Mouse (Mus musculus) olfactory bulb, adult 2 months (tissue): Measurements from ENCODE around the gene Gjd3.

Source experiments
- CTCF ChIP-seq: fragments of 200-500 bp; IDR thresholded peaks from 2 replicates; pipeline ENCODE4 v1.5.1; 2012; ENCODE audit warnings: low read depth, mild to moderate bottlenecking, low read length, moderate library complexity; ENCODE audit not compliant: insufficient read depth
- POLR2A ChIP-seq: fragments of 200-500 bp; IDR thresholded peaks from 2 replicates; pipeline ENCODE4 v1.6.1; 2012; ENCODE audit warnings: mild to moderate bottlenecking, low read depth, low read length, moderate library complexity; ENCODE audit not compliant: insufficient read depth

DNA sequence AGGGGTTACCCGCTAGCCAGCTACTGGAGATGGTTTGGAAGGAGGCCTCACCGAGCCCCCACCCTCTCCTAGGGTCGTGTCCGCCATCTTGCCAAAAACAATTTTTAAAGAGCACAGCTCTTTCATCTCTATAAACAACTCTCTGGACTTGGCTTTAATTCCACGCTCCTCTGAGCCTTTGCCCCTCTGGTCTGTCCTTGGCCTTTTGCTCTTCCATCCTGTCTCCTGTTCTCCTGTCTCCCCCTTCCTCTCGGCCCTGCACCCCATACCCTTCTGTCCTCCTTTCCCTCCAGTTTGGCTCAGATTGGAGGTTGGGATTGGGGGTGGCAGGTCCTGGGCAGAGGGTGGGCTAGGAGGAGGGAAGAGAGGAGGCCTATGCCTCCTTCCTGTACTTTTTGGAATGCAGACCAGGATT lies 18.6 kb downstream of the Gjd3 start:
- TF ChIP-seq POLR2A (no peak), CTCF (no peak)
